Mouse (Mus musculus): ENCODE data around the gene Mpp4. TPM values are rescaled to one million over a fixed set of nuclear protein-coding genes. Genes with fewer than 3 reads are reported as not detected.

Mpp4 gene
- polyA plus RNA-seq, 1 experiment = 0.26 TPM

DNA sequence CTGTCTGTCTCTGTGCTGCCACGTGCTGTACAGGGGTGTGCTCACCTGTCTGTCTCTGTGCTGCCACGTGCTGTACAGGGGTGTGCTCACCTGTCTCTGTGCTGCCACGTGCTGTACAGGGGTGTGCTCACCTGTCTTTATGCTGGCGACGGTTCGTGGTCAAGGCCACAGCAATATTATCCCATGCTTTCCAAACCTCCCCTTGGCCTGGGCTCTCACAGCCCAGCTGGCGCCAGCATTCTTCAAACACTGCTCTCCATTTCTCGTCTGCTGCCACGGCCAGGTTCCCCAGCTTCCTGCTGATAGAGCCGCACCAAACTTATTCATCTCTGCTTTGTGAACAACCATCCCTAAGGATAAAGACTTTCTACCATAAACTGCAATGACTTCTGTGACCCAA lies 15.2 kb upstream of the Mpp4 start:
- Histone ChIP-seq H3K4me3 (no peak overlapping the region), H3K36me3 (ENCODE audit: control insufficient read depth, insufficient read depth) (peaks cover 24% of the 10 kb centered on the region), H3ac (ENCODE audit: control insufficient read depth, insufficient read length) (no peak overlapping the region), H3K27me3 (ENCODE audit: control insufficient read depth, insufficient read depth, insufficient read length) (no peaks in the 10 kb centered on the region), H3K79me2 (ENCODE audit: control insufficient read depth, insufficient read depth) (no peaks in the 10 kb centered on the region), H3K4me2 (ENCODE audit: low read depth) (no peak overlapping the region)
- TF ChIP-seq E2F4 (IDR thresholded peaks at IDR 0.05; ENCODE audit: insufficient read depth) (no peak), MYOD1 (IDR thresholded peaks at IDR 0.05; ENCODE audit: control insufficient read depth in 1 of 3, insufficient read length in 2 of 3, low read depth in 2 of 3) (no peak), MYOG (IDR thresholded peaks at IDR 0.05; ENCODE audit: control insufficient read depth in 1 of 3, insufficient read depth in 1 of 3, insufficient read length in 2 of 3, low read depth in 2 of 3) (no peak), MAX (IDR thresholded peaks at IDR 0.05; ENCODE audit: low read depth) (no peak), SRF (IDR thresholded peaks at IDR 0.05; ENCODE audit: control insufficient read depth, insufficient read length, low read depth) (no peak), REST (IDR thresholded peaks at IDR 0.05; ENCODE audit: insufficient read depth, insufficient read length) (no peak), POLR2AphosphoS2 (IDR thresholded peaks at IDR 0.05; ENCODE audit: insufficient read length, low read depth) (no peak)

DNA sequence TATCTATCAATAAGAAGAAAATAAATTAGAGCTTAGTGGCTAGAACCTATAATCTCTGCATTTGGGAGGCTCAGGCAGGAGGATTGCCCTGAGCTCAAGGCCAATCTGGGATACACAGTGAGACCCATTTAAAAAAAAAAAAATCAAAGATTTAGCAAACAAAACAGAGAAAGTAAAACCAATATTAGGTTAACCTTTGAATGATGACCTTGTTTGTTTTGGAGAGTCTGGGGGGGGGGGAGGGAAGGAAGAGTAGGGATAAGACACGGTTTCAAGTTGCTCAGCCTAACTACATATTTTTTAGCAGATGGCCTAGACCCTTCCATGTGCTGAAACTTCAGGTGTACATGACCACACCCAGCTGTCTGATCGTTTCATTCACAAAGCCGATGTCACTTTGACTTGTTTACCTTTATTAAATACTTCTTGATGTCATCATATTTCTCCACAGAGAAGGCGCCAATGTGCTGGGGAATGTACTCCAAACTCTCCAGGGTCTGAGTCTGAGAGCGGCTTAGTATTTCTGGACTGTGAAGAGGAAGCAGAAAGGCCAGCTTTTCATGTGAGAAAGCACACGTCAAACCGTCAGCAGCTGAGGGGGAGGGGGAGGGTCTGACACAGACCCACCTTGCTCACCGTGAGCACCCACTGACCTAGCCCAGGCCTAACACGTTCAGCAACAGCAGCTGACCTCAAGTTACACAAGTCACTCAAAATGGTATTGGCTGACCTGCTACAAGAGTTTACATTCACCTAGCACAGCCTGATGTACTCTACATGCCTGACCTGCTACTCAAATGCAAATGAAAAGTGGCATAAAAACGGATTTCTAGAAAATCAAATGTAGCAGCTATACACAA lies 11.6 kb upstream of the Mpp4 start:
- no peak overlapping the region for H3K4me2 ChIP-seq (ENCODE audit: low read depth)
- no peaks in the 10 kb centered on the region for H3K79me2 ChIP-seq (ENCODE audit: control insufficient read depth, insufficient read depth)
- no peak overlapping the region for H3K4me3 ChIP-seq
- no peaks in the 10 kb centered on the region for H3K27me3 ChIP-seq (ENCODE audit: control insufficient read depth, insufficient read depth, insufficient read length)
- H3K36me3 ChIP-seq (ENCODE audit: control insufficient read depth, insufficient read depth) = peaks cover 13% of the 10 kb centered on the region
- TF ChIP-seq TCF12 (IDR thresholded peaks at IDR 0.05; ENCODE audit: insufficient read depth, poor library complexity, severe bottlenecking) (no peak), CEBPB (IDR thresholded peaks at IDR 0.05; ENCODE audit: insufficient read depth, poor library complexity, severe bottlenecking) (no peak), USF1 (IDR thresholded peaks at IDR 0.05; ENCODE audit: low read depth) (no peak), E2F4 (IDR thresholded peaks at IDR 0.05; ENCODE audit: insufficient read depth) (no peak), TCF3 (IDR thresholded peaks at IDR 0.05; ENCODE audit: insufficient read length, low read depth) (no peak), POLR2A (IDR thresholded peaks at IDR 0.05; ENCODE audit: insufficient read length, low read depth) (no peak)
- H3ac ChIP-seq (ENCODE audit: control insufficient read depth, insufficient read length) = no peak overlapping the region

DNA sequence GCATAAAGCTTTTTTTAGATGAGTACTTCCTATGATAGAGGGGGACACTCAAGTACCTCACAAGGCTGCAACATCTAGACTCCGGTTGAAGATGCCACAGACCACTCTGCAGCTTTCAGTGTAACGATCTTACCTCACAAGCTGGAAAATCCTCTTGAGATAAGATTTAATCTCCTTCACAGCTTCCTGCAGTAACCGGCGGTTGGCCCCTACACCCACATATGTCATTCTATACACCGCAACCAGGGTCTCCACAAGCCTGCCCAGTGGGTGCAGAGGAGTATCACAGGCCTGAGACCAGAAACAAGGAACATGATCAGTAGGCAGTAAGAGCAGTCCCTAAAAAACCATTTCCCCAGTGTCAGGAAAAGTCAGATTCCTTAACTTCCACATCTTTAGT lies 9.8 kb upstream of the Mpp4 start:
- no peaks in the 10 kb centered on the region for H3K27me3 ChIP-seq (ENCODE audit: control insufficient read depth, insufficient read depth, insufficient read length)
- H3ac ChIP-seq (ENCODE audit: control insufficient read depth, insufficient read length) = no peak overlapping the region
- TF ChIP-seq MYOG (IDR thresholded peaks at IDR 0.05; ENCODE audit: control insufficient read depth in 1 of 3, insufficient read depth in 1 of 3, insufficient read length in 2 of 3, low read depth in 2 of 3) (no peak), POLR2AphosphoS2 (IDR thresholded peaks at IDR 0.05; ENCODE audit: insufficient read length, low read depth) (no peak), E2F4 (IDR thresholded peaks at IDR 0.05; ENCODE audit: insufficient read depth) (no peak), MYOD1 (IDR thresholded peaks at IDR 0.05; ENCODE audit: control insufficient read depth in 1 of 3, insufficient read length in 2 of 3, low read depth in 2 of 3) (no peak), TCF12 (IDR thresholded peaks at IDR 0.05; ENCODE audit: insufficient read depth, poor library complexity, severe bottlenecking) (no peak), TCF3 (IDR thresholded peaks at IDR 0.05; ENCODE audit: insufficient read length, low read depth) (no peak), MAX (IDR thresholded peaks at IDR 0.05; ENCODE audit: low read depth) (no peak), CEBPB (IDR thresholded peaks at IDR 0.05; ENCODE audit: insufficient read depth, poor library complexity, severe bottlenecking) (no peak), SRF (IDR thresholded peaks at IDR 0.05; ENCODE audit: control insufficient read depth, insufficient read length, low read depth) (no peak)
- H3K79me2 ChIP-seq (ENCODE audit: control insufficient read depth, insufficient read depth) = no peaks in the 10 kb centered on the region
- no peak overlapping the region for H3K4me2 ChIP-seq (ENCODE audit: low read depth)
- H3K4me3 ChIP-seq = no peak overlapping the region
- H3K36me3 ChIP-seq (ENCODE audit: control insufficient read depth, insufficient read depth) = peaks cover 17% of the 10 kb centered on the region

DNA sequence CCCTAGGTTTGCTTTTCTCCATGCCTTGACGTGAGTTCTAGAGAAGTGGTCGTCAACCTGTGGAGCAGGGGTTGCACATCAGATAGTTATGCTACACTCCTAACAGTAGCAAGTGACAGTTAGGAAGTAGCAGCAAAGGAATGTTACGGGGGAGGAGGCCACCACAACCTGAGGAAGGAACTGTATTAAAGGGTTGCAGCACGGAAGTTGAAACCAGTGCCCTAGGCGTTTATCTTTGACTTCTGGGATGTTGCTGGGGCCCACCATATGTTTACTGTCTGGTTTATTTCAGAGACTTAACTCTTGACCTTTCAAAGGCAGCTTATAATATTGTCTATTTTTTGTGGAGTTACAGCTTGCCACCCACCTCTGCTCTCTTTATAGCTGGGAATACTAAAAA lies 8.7 kb upstream of the Mpp4 start:
- H3ac ChIP-seq (ENCODE audit: control insufficient read depth, insufficient read length) = no peak overlapping the region
- no peak overlapping the region for H3K4me2 ChIP-seq (ENCODE audit: low read depth)
- H3K4me3 ChIP-seq = no peak overlapping the region
- no peaks in the 10 kb centered on the region for H3K27me3 ChIP-seq (ENCODE audit: control insufficient read depth, insufficient read depth, insufficient read length)
- H3K79me2 ChIP-seq (ENCODE audit: control insufficient read depth, insufficient read depth) = no peaks in the 10 kb centered on the region
- H3K36me3 ChIP-seq (ENCODE audit: control insufficient read depth, insufficient read depth) = peaks cover 26% of the 10 kb centered on the region
- no peak for TF ChIP-seq REST (IDR thresholded peaks at IDR 0.05; ENCODE audit: insufficient read depth, insufficient read length)
- TF ChIP-seq CEBPB (IDR thresholded peaks at IDR 0.05; ENCODE audit: insufficient read depth, poor library complexity, severe bottlenecking) = no peak
- TF ChIP-seq MYOG (IDR thresholded peaks at IDR 0.05; ENCODE audit: control insufficient read depth in 1 of 3, insufficient read depth in 1 of 3, insufficient read length in 2 of 3, low read depth in 2 of 3) = no peak
- TF ChIP-seq USF1 (IDR thresholded peaks at IDR 0.05; ENCODE audit: low read depth) = no peak
- TF ChIP-seq POLR2AphosphoS2 (IDR thresholded peaks at IDR 0.05; ENCODE audit: insufficient read length, low read depth) = no peak
- no peak for TF ChIP-seq TCF3 (IDR thresholded peaks at IDR 0.05; ENCODE audit: insufficient read length, low read depth)
- TF ChIP-seq TCF12 (IDR thresholded peaks at IDR 0.05; ENCODE audit: insufficient read depth, poor library complexity, severe bottlenecking) = no peak
- TF ChIP-seq POLR2A (IDR thresholded peaks at IDR 0.05; ENCODE audit: insufficient read length, low read depth) = no peak

- Histone ChIP-seq H3K4me3 (no peak overlapping the region), H3ac (ENCODE audit: control insufficient read depth, insufficient read length) (no peak overlapping the region), H3K4me2 (ENCODE audit: low read depth) (no peak overlapping the region), H3K27me3 (ENCODE audit: control insufficient read depth, insufficient read depth, insufficient read length) (no peaks in the 10 kb centered on the region), H3K36me3 (ENCODE audit: control insufficient read depth, insufficient read depth) (peaks cover 32% of the 10 kb centered on the region), H3K79me2 (ENCODE audit: control insufficient read depth, insufficient read depth) (no peaks in the 10 kb centered on the region)
- no peak for TF ChIP-seq CEBPB (IDR thresholded peaks at IDR 0.05; ENCODE audit: insufficient read depth, poor library complexity, severe bottlenecking)
- no peak for TF ChIP-seq MAX (IDR thresholded peaks at IDR 0.05; ENCODE audit: low read depth)
- no peak for TF ChIP-seq SRF (IDR thresholded peaks at IDR 0.05; ENCODE audit: control insufficient read depth, insufficient read length, low read depth)
- TF ChIP-seq POLR2AphosphoS2 (IDR thresholded peaks at IDR 0.05; ENCODE audit: insufficient read length, low read depth) = no peak
- no peak for TF ChIP-seq POLR2A (IDR thresholded peaks at IDR 0.05; ENCODE audit: insufficient read length, low read depth)
- TF ChIP-seq TCF3 (IDR thresholded peaks at IDR 0.05; ENCODE audit: insufficient read length, low read depth) = no peak
- TF ChIP-seq TCF12 (IDR thresholded peaks at IDR 0.05; ENCODE audit: insufficient read depth, poor library complexity, severe bottlenecking) = no peak
- no peak for TF ChIP-seq USF1 (IDR thresholded peaks at IDR 0.05; ENCODE audit: low read depth)
- TF ChIP-seq MYOG (IDR thresholded peaks at IDR 0.05; ENCODE audit: control insufficient read depth in 1 of 3, insufficient read depth in 1 of 3, insufficient read length in 2 of 3, low read depth in 2 of 3) = no peak
- no peak for TF ChIP-seq REST (IDR thresholded peaks at IDR 0.05; ENCODE audit: insufficient read depth, insufficient read length)
Observed at GRCm38 (mm10) chr1:59170290-59170689, 7.1 kb upstream of the Mpp4 start.
